ENCODE assay signal across 7 mouse cellular contexts in the genomic region with DNA sequence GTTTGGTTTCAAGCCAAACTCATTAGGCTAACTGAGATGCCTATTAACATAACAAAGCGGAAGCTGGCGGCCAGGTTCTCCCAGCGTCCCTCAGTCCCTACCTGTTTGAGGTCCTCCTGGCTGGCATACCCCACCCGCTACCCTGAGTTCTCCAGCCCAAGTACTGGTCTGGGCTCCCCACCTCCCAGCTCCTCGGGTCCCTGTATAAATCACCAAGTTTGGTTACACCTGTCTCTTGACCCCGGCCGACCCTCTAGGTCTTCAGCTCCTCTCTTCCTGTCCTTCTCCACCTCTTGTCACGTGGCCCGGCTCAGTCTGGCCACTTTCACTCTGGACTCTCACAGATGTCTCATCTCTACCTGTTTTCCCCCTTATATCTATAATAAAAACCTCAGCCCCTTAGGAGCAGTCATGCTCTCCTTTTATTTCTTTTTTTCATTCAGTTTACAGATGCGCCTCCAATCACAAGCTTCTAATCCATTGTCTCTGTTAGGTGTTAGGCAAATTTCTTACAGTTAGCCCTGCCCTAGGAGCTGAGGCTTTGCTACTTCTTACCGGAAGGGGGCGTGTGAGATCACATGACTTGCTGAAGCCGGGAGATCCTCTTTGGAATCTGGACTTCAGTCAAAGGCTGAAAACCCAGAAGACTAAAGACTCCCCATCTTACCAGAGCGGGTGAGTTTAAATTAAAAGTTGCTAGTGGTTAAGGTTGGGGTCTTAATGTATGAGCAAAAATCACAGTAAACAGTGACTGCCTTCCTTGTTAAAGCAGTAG. TPM values are rescaled to one million over a fixed set of nuclear protein-coding genes. Genes with fewer than 3 reads are reported as not detected.
DNase-seq lines count a peak whose midpoint lies in the region; ATAC-seq and TF ChIP-seq lines count a peak whose summit lies in the region.

No protein-coding gene starts in this region.

- no peaks in the 10 kb centered on the region for H3K27me3 ChIP-seq in lung, embryonic 14.5 days (ENCODE audit: insufficient read depth, low read length)
- H3K27me3 ChIP-seq in neural tube, embryonic 14.5 days (ENCODE audit: control insufficient read depth, insufficient read depth, low read length), result no peaks in the 10 kb centered on the region

- peak overlapping the region; percentile 14 to 28; a peak in 3 of 4 replicates for H3K4me3 ChIP-seq in ES-E14 (ENCODE audit: insufficient read depth in 1 of 2, low read depth in 1 of 2, low read length in 2 of 2, poor library complexity in 1 of 2, severe bottlenecking in 1 of 2)
- H3K4me3 ChIP-seq in cortical plate, adult 2 months (ENCODE audit: insufficient read depth, low read length), result no peak overlapping the region
- H3K4me3 ChIP-seq in lung, embryonic 14.5 days (ENCODE audit: low read depth, low read length), result no peak overlapping the region
- no peak overlapping the region for H3K4me3 ChIP-seq in neural tube, embryonic 14.5 days (ENCODE audit: low read depth, low read length)

- H3K4me1 ChIP-seq in ES-E14 (ENCODE audit: control insufficient read depth in 2 of 2, insufficient read depth in 2 of 2, low read length in 2 of 2, poor library complexity in 1 of 2), result peaks cover 14 to 21% of the 10 kb centered on the region in 2 experiments
- no peaks in the 10 kb centered on the region for H3K4me1 ChIP-seq in cortical plate, adult 2 months (ENCODE audit: control insufficient read depth, insufficient read depth, low read length)
- no peaks in the 10 kb centered on the region for H3K4me1 ChIP-seq in lung, embryonic 14.5 days (ENCODE audit: insufficient read depth)
- no peaks in the 10 kb centered on the region for H3K4me1 ChIP-seq in neural tube, embryonic 14.5 days (ENCODE audit: control insufficient read depth, insufficient read depth, low read length)

- 13% methylated on average over 14 of the region's 14 CpGs for WGBS in lung, embryonic 14.5 days
- WGBS in neural tube, embryonic 14.5 days, result 16% methylated on average over 14 of the region's 14 CpGs

- peak; percentile 30 for DNase-seq in CD4-positive helper T cell, adult 2 months (ENCODE audit: low read depth, low spot score)
- peak; percentile 83 for DNase-seq in ES-E14 (ENCODE audit: low read depth, low spot score)
- peak; percentile 51 to 54 for DNase-seq in heart, adult 9 months (ENCODE audit: low spot score in 2 of 2)
- DNase-seq in kidney, adult 8-10 months, result peak; percentile 77 to 81
- peak; percentile 88 for DNase-seq in lung, embryonic 14.5 days

- in situ Hi-C loops in ES-E14 (cut with MboI; ENCODE audit: low sequenced_read_pairs in 2 of 2, unreplicated experiment in 2 of 2), result no loop called here

- TF ChIP-seq CTCF in cortical plate, adult 2 months (IDR thresholded peaks at IDR 0.05; ENCODE audit: extremely low read depth, insufficient read depth, low read length), result peak; percentile 70
- TF ChIP-seq CTCF in lung, embryonic 14.5 days (IDR thresholded peaks at IDR 0.05; ENCODE audit: low read depth), result peak; percentile 81

- TF ChIP-seq POLR2A in cortical plate, adult 2 months (IDR thresholded peaks at IDR 0.05; ENCODE audit: extremely low read depth, insufficient read depth, low read length), result no peak

- H3K36me3 ChIP-seq in ES-E14 (ENCODE audit: control insufficient read depth, insufficient read depth, low read length, poor library complexity, severe bottlenecking), result no peaks in the 10 kb centered on the region; the same call in 1 of the 2 replicates
- no peaks in the 10 kb centered on the region for H3K36me3 ChIP-seq in lung, embryonic 14.5 days (ENCODE audit: insufficient read depth)
- H3K36me3 ChIP-seq in neural tube, embryonic 14.5 days (ENCODE audit: control insufficient read depth, insufficient read depth, low read length), result no peaks in the 10 kb centered on the region

- ATAC-seq in lung, embryonic 14.5 days (ENCODE audit: insufficient read depth), result peak; percentile 70
- ATAC-seq in neural tube, embryonic 14.5 days (ENCODE audit: low read depth), result peak; percentile 84

- H3K9ac ChIP-seq in ES-E14 (ENCODE audit: insufficient read depth, low read depth, low read length, poor library complexity, severe bottlenecking), result peak overlapping the region; percentile 75; the same call in 1 of the 2 replicates
- no peak overlapping the region for H3K9ac ChIP-seq in lung, embryonic 14.5 days
- H3K9ac ChIP-seq in neural tube, embryonic 14.5 days (replicated peaks; ENCODE audit: low read depth, low read length), result no peak overlapping the region

- H3K27ac ChIP-seq in ES-E14 (ENCODE audit: insufficient read depth, low read depth, low read length, poor library complexity, severe bottlenecking), result peak overlapping the region; percentile 95
- no peak overlapping the region for H3K27ac ChIP-seq in cortical plate, adult 2 months (ENCODE audit: insufficient read depth, low read length)
- no peak overlapping the region for H3K27ac ChIP-seq in lung, embryonic 14.5 days (ENCODE audit: low read depth)
- no peak overlapping the region for H3K27ac ChIP-seq in neural tube, embryonic 14.5 days (ENCODE audit: low read depth, low read length)

- no peaks in the 10 kb centered on the region for H3K9me3 ChIP-seq in ES-E14 (ENCODE audit: control insufficient read depth, insufficient read depth, low read depth, low read length)
- H3K9me3 ChIP-seq in lung, embryonic 14.5 days (ENCODE audit: low read depth, low read length), result no peaks in the 10 kb centered on the region
- H3K9me3 ChIP-seq in neural tube, embryonic 14.5 days (ENCODE audit: control insufficient read depth, low read length), result no peaks in the 10 kb centered on the region

- peak overlapping the region; percentile 34 for H3K4me2 ChIP-seq in lung, embryonic 14.5 days
- H3K4me2 ChIP-seq in neural tube, embryonic 14.5 days (ENCODE audit: low read depth, low read length), result peak overlapping the region; percentile 17; the same call in 1 of the 2 replicates

TF ChIP-seq in ES-E14, 5 proteins besides CTCF, POLR2A, EP300 and RAD21:
- TF ChIP-seq ZNF384 (IDR thresholded peaks at IDR 0.05; ENCODE audit: low read depth, low read length), result no peak
- no peak for TF ChIP-seq HCFC1 (IDR thresholded peaks at IDR 0.05; ENCODE audit: borderline replicate concordance, insufficient read depth, low read length)
- TF ChIP-seq ZC3H11A (IDR thresholded peaks at IDR 0.05; ENCODE audit: borderline replicate concordance, low read depth, low read length), result no peak
- no peak for TF ChIP-seq CHD2 (IDR thresholded peaks at IDR 0.05; ENCODE audit: low read depth, low read length)
- TF ChIP-seq MAFK (IDR thresholded peaks at IDR 0.05; ENCODE audit: insufficient read depth, low read depth, low read length), result no peak

RNA-seq across cellular contexts. Expression of gene Fkbp4, which starts 7.5 kb away (rescaled TPM):
- total RNA-seq in ES-E14 (2012; rRNA removed), result 396 and 408 TPM in 2 replicates
- 116 and 118 TPM in 2 replicates for polyA plus RNA-seq in cortical plate, adult 2 months (2012; rRNA removed)
- polyA plus RNA-seq in lung, embryonic 14.5 days (2014; fragmentation: Nextera tagmentation; extraction: Ambion mirVana), result 434 and 450 TPM in 2 replicates
- 277 and 319 TPM in 2 replicates for polyA plus RNA-seq in neural tube, embryonic 14.5 days (2014; fragmentation: Nextera tagmentation; extraction: Ambion mirVana)

RNA-seq across cellular contexts. Expression of gene Itfg2, which starts 21.2 kb away (rescaled TPM):
- 33.4 and 38.3 TPM in 2 replicates for total RNA-seq in ES-E14 (2012; rRNA removed)
- polyA plus RNA-seq in cortical plate, adult 2 months (2012; rRNA removed), result 17.9 and 19.3 TPM in 2 replicates
- 32.6 and 41.4 TPM in 2 replicates for polyA plus RNA-seq in lung, embryonic 14.5 days (2014; fragmentation: Nextera tagmentation; extraction: Ambion mirVana)
- 42.9 and 45.9 TPM in 2 replicates for polyA plus RNA-seq in neural tube, embryonic 14.5 days (2014; fragmentation: Nextera tagmentation; extraction: Ambion mirVana)

RNA-seq across cellular contexts. Expression of gene Nrip2, which starts 46.9 kb away (rescaled TPM):
- 0.27 and 0.42 TPM in 2 replicates for total RNA-seq in ES-E14 (2012; rRNA removed)
- polyA plus RNA-seq in cortical plate, adult 2 months (2012; rRNA removed), result 16.1 and 19.5 TPM in 2 replicates
- polyA plus RNA-seq in lung, embryonic 14.5 days (2014; fragmentation: Nextera tagmentation; extraction: Ambion mirVana), result 3.4 and 4.3 TPM in 2 replicates
- polyA plus RNA-seq in neural tube, embryonic 14.5 days (2014; fragmentation: Nextera tagmentation; extraction: Ambion mirVana), result 10.8 and 13.5 TPM in 2 replicates

Comparison
In these comparisons a context has a peak if more than half of its experiments do, and no peak if none do; other contexts are left out.
1. DNase-seq: peak in every context shown above with its lines; median percentile 88 in lung, embryonic 14.5 days; 83 in ES-E14; 79 in kidney, adult 8-10 months; 52 in heart, adult 9 months; 30 in CD4-positive helper T cell, adult 2 months.
2. H3K4me3 ChIP-seq: peak in ES-E14 (2 of 2); none in cortical plate, adult 2 months (single experiment), lung, embryonic 14.5 days (single experiment) and neural tube, embryonic 14.5 days (single experiment).